Mouse (Mus musculus) heart, embryonic 11.5 days (tissue): ENCODE data around the gene Cptp. TPM values are rescaled to one million over a fixed set of nuclear protein-coding genes. Genes with fewer than 3 reads are reported as not detected.

Experiments used
- ATAC-seq: fragments of 200-750 bp; cut with Nextera tagmentation; replicated peaks from 2 replicates; pipeline ENCODE4 v1.8.0; 2017; ENCODE audit warnings: moderate library complexity; ENCODE audit not compliant: insufficient number of reproducible peaks, low FRiP score, low TSS enrichment
- H3K27ac ChIP-seq: fragments of 300-500 bp; sonication (generic); 2 replicates; pipeline ENCODE4 v1.5.1; 2014; ENCODE audit warnings: mild to moderate bottlenecking, low read depth, low read length
- H3K27me3 ChIP-seq: fragments of 300-500 bp; sonication (generic); 2 replicates; pipeline ENCODE4 v1.6.1; 2014; ENCODE audit warnings: mild to moderate bottlenecking, low read length, mixed read lengths; ENCODE audit not compliant: control insufficient read depth, insufficient read depth
- H3K36me3 ChIP-seq: fragments of 300-500 bp; sonication (generic); 2 replicates; pipeline ENCODE4 v1.6.1; 2014; ENCODE audit warnings: mild to moderate bottlenecking, low read length, moderate library complexity, mixed read lengths; ENCODE audit not compliant: control insufficient read depth, insufficient read depth
- H3K4me1 ChIP-seq: fragments of 300-500 bp; sonication (generic); 2 replicates; pipeline ENCODE4 v1.6.1; 2014; ENCODE audit warnings: low read length; ENCODE audit not compliant: control insufficient read depth, insufficient read depth
- H3K4me2 ChIP-seq: fragments of 300-500 bp; sonication (generic); 2 replicates; pipeline ENCODE4 v1.6.1; 2014; ENCODE audit warnings: mild to moderate bottlenecking, moderate library complexity
- H3K4me3 ChIP-seq: fragments of 300-500 bp; sonication (generic); 2 replicates; pipeline ENCODE4 v1.5.1; 2014; ENCODE audit warnings: low read depth, low read length
- H3K9ac ChIP-seq: fragments of 300-500 bp; sonication (generic); 2 replicates; pipeline ENCODE4 v1.6.1; 2014; ENCODE audit warnings: mild to moderate bottlenecking, low read depth, low read length, moderate library complexity
- H3K9me3 ChIP-seq: fragments of 300-500 bp; sonication (generic); replicated peaks from 2 replicates; pipeline ENCODE4 v1.6.1; 2016; ENCODE audit warnings: low read length; ENCODE audit not compliant: control insufficient read depth
- WGBS: fragments of 180-500 bp; shearing (Covaris S2); extraction: QIAGEN DNeasy Blood & Tissue Kit; methylation state at CpG from one replicate; pipeline ENCODE4 v1.1.7; 2014; ENCODE audit not compliant: insufficient replicate concordance; 5-methylcytosine and 5-hydroxymethylcytosine counted together
- microRNA-seq: library from miRNA; unstranded; fragments of <30 nt; microRNA quantifications from one replicate; pipeline ENCODE4, GENCODE M21; 2016; ENCODE audit warnings: borderline number of aligned reads
- polyA plus RNA-seq: library from polyadenylated mRNA; unstranded; fragments of >200 nt; fragmentation: Nextera tagmentation; extraction: Ambion mirVana; gene quantifications from 2 replicates; pipeline ENCODE4 v1.2.1, GENCODE M21; 2014

The Cptp gene
- polyA plus RNA-seq, 1 experiment from 2014 or later: 12.2 TPM

GRCm38 (mm10) chr4:155817533-155817932 is 51.7 kb downstream of the Cptp start:
- Histone ChIP-seq H3K9me3 (no peaks in the 10 kb centered on the region), H3K36me3 (peaks cover 59% of the 10 kb centered on the region), H3K4me1 (peaks cover 6% of the 10 kb centered on the region), H3K4me2 (no peak overlapping the region), H3K4me3 (no peak overlapping the region), H3K9ac (no peak overlapping the region), H3K27ac (no peak overlapping the region), H3K27me3 (no peaks in the 10 kb centered on the region)
- 87% methylated on average over 4 of the region's 4 CpGs for WGBS
- ATAC-seq: no peak

Small RNA genes within 50 kb of the gene (microRNA-seq; reads per million reads assigned to microRNA genes)
- gene Gm22991: not detected

Other genes with a start within 250 kb of the Cptp start
- gene Cdk11b, start 244.6 kb downstream of the Cptp start, polyA plus RNA-seq: 48.2 and 50.0 TPM in 2 replicates
- not detected in 2 replicates for gene Gm10563, start 224.0 kb downstream of the Cptp start, polyA plus RNA-seq
- 52.9 and 53.5 TPM in 2 replicates for gene Mmp23, start 216.1 kb downstream of the Cptp start, polyA plus RNA-seq
- gene Mib2, start 200.2 kb downstream of the Cptp start, polyA plus RNA-seq: 8.9 and 9.7 TPM in 2 replicates
- gene Fndc10, start 175.1 kb downstream of the Cptp start, polyA plus RNA-seq: 1.1 and 1.4 TPM in 2 replicates
- gene Ssu72, start 164.6 kb downstream of the Cptp start, polyA plus RNA-seq: 128 TPM in 2 replicates
- 0.47 and 0.68 TPM in 2 replicates for gene Tmem240, start 134.6 kb downstream of the Cptp start, polyA plus RNA-seq
- gene Atad3a, start 108.3 kb downstream of the Cptp start, polyA plus RNA-seq: 84.2 and 88.2 TPM in 2 replicates
- gene Vwa1, start 94.7 kb downstream of the Cptp start, polyA plus RNA-seq: 0.89 and 1.1 TPM in 2 replicates
- 3.0 and 3.2 TPM in 2 replicates for gene Tmem88b, start 83.6 kb downstream of the Cptp start, polyA plus RNA-seq
- gene Ankrd65, start 79.0 kb downstream of the Cptp start, polyA plus RNA-seq: not detected in 2 replicates
- gene Mrpl20, start 66.6 kb downstream of the Cptp start, polyA plus RNA-seq: 152 and 166 TPM in 2 replicates
- 126 and 129 TPM in 2 replicates for gene Ccnl2, start 57.0 kb downstream of the Cptp start, polyA plus RNA-seq
- gene Aurkaip1, start 38.2 kb downstream of the Cptp start, polyA plus RNA-seq: 121 and 122 TPM in 2 replicates
- 34.5 and 37.2 TPM in 2 replicates for gene Mxra8, start 29.8 kb downstream of the Cptp start, polyA plus RNA-seq
- 5.8 and 6.8 TPM in 2 replicates for gene Dvl1, start 22.0 kb downstream of the Cptp start, polyA plus RNA-seq
- gene Tas1r3, start 6.1 kb downstream of the Cptp start, polyA plus RNA-seq: 0.11 and 0.18 TPM in 2 replicates
- 40.7 and 45.6 TPM in 2 replicates for gene Ints11, start 106 bp upstream of the Cptp start, polyA plus RNA-seq
- gene Pusl1, start 22.3 kb upstream of the Cptp start, polyA plus RNA-seq: 30.6 and 32.9 TPM in 2 replicates
- 9.2 and 10.2 TPM in 2 replicates for gene Acap3, start 22.4 kb upstream of the Cptp start, polyA plus RNA-seq
- 89.5 and 91.6 TPM in 2 replicates for gene Ube2j2, start 74.4 kb upstream of the Cptp start, polyA plus RNA-seq
- 24.6 and 26.9 TPM in 2 replicates for gene C1qtnf12, start 92.9 kb upstream of the Cptp start, polyA plus RNA-seq
- gene B3galt6, start 123.2 kb upstream of the Cptp start, polyA plus RNA-seq: 10.1 and 11.6 TPM in 2 replicates
- 138 and 147 TPM in 2 replicates for gene Sdf4, start 123.4 kb upstream of the Cptp start, polyA plus RNA-seq
- 0.21 and 0.37 TPM in 2 replicates for gene Tnfrsf4, start 144.4 kb upstream of the Cptp start, polyA plus RNA-seq
- gene Tnfrsf18, start 156.7 kb upstream of the Cptp start, polyA plus RNA-seq: 1.3 and 1.7 TPM in 2 replicates
- 0.36 TPM in 1 of 2 replicates, not detected in the other for gene Ttll10, start 190.0 kb upstream of the Cptp start, polyA plus RNA-seq
- 23.6 and 26.5 TPM in 2 replicates for gene 9430015G10Rik, start 240.5 kb upstream of the Cptp start, polyA plus RNA-seq